Mouse (Mus musculus) CH12.LX (cell line): Measurements from ENCODE around the gene Dnase1l1. TPM values are rescaled to one million over a fixed set of nuclear protein-coding genes. Genes with fewer than 3 reads are reported as not detected.

Source experiments
- DNase-seq: peaks from one replicate; pipeline ENCODE4 v3.0.0-alpha.2; 2013; ENCODE audit errors: extremely low read depth
- H3K27ac ChIP-seq: 2 replicates; pipeline ENCODE4 v1.5.1; 2012; ENCODE audit warnings: low read depth, mild to moderate bottlenecking, control low read depth, moderate library complexity; ENCODE audit not compliant: insufficient read depth
- H3K27me3 ChIP-seq: replicated peaks from 2 replicates; pipeline ENCODE3; 2012; ENCODE audit warnings: inconsistent platforms
- H3K36me3 ChIP-seq, 2 experiments: replicated peaks in 1 of 2; 2 replicates each; pipeline versions ENCODE3 to v1.6.1; 2012; ENCODE audit warnings: inconsistent platforms in 1 of 2, low read length in 1 of 2, mild to moderate bottlenecking in 1 of 2, mixed read lengths in 1 of 2, moderate library complexity in 1 of 2; ENCODE audit not compliant: control insufficient read depth in 1 of 2, insufficient read depth in 1 of 2
- H3K4me1 ChIP-seq, 2 experiments: 2 replicates each; pipeline ENCODE4 v1.6.1; 2012; ENCODE audit warnings: inconsistent platforms in 1 of 2, moderate library complexity in 1 of 2; ENCODE audit not compliant: insufficient read depth in 2 of 2, control insufficient read depth in 1 of 2
- H3K4me2 ChIP-seq: 2 replicates; pipeline ENCODE4 v1.6.1; 2012; ENCODE audit warnings: low read depth, mild to moderate bottlenecking, control low read depth; ENCODE audit not compliant: poor library complexity, insufficient read depth, severe bottlenecking
- H3K4me3 ChIP-seq, 3 experiments: fragments of 150-350 bp in 1 of 3; sonication (generic) in 1 of 3; replicated peaks in 1 of 3; 2 replicates each; pipeline versions ENCODE3 to v1.5.1; 2011 to 2012; ENCODE audit warnings: low read depth in 2 of 3, low read length in 2 of 3, mild to moderate bottlenecking in 2 of 3, moderate library complexity in 2 of 3, control low read depth in 1 of 3, improper control_type of control experiment in 1 of 3, inconsistent platforms in 1 of 3, mixed read lengths in 1 of 3; ENCODE audit not compliant: poor library complexity in 1 of 3
- H3K79me2 ChIP-seq: replicated peaks from 2 replicates; pipeline ENCODE4 v1.6.1; 2012; ENCODE audit warnings: mild to moderate bottlenecking, moderate library complexity; ENCODE audit not compliant: control insufficient read depth, poor library complexity, insufficient read depth, severe bottlenecking; ENCODE audit errors: extremely low read depth
- H3K9ac ChIP-seq: 2 replicates; pipeline ENCODE4 v1.6.1; 2012; ENCODE audit warnings: low read depth, mild to moderate bottlenecking, control low read depth, moderate library complexity; ENCODE audit not compliant: insufficient read depth
- H3K9me3 ChIP-seq: replicated peaks from 2 replicates; pipeline ENCODE3; 2012; ENCODE audit warnings: low read length, inconsistent platforms, mixed read lengths
- BHLHE40 ChIP-seq: IDR thresholded peaks from 2 replicates; pipeline ENCODE4 v1.6.1; 2011; ENCODE audit warnings: mild to moderate bottlenecking, low read depth, low read length, improper control_type of control experiment
- CHD2 ChIP-seq: IDR thresholded peaks from 2 replicates; pipeline ENCODE4 v1.6.1; 2011; ENCODE audit warnings: low read length, improper control_type of control experiment
- ELF1 ChIP-seq: IDR thresholded peaks from 2 replicates; pipeline ENCODE4 v1.6.1; 2014; ENCODE audit warnings: low read depth, mild to moderate bottlenecking, inconsistent platforms, low read length, improper control_type of control experiment
- EP300 ChIP-seq: IDR thresholded peaks from 2 replicates; pipeline ENCODE4 v1.6.1; 2011; ENCODE audit warnings: low read length, improper control_type of control experiment
- ETS1 ChIP-seq: conservative IDR thresholded peaks from 2 replicates; pipeline ENCODE4 v1.6.1; 2012; ENCODE audit warnings: low read depth, mild to moderate bottlenecking, inconsistent platforms, low read length, improper control_type of control experiment, moderate library complexity
- GABPA ChIP-seq: IDR thresholded peaks from 2 replicates; pipeline ENCODE4 v1.6.1; 2012; ENCODE audit warnings: low read depth, low read length, improper control_type of control experiment, inconsistent platforms; ENCODE audit not compliant: insufficient replicate concordance
- JUN ChIP-seq: IDR thresholded peaks from 2 replicates; pipeline ENCODE4 v1.6.1; 2011; ENCODE audit warnings: low read depth, mild to moderate bottlenecking, low read length, improper control_type of control experiment, moderate library complexity; ENCODE audit not compliant: insufficient read depth
- JUND ChIP-seq: conservative IDR thresholded peaks from 2 replicates; pipeline ENCODE4 v1.6.1; 2011; ENCODE audit warnings: low read depth, low read length, improper control_type of control experiment
- MAFK ChIP-seq: IDR thresholded peaks from 2 replicates; pipeline ENCODE4 v1.6.1; 2011; ENCODE audit warnings: low read length, improper control_type of control experiment; ENCODE audit not compliant: insufficient replicate concordance
- MAX ChIP-seq: IDR thresholded peaks from 2 replicates; pipeline ENCODE4 v1.6.1; 2011; ENCODE audit warnings: low read length, improper control_type of control experiment
- MEF2A ChIP-seq: IDR thresholded peaks from 2 replicates; pipeline ENCODE4 v1.6.1; 2014; ENCODE audit warnings: low read depth, mild to moderate bottlenecking, inconsistent platforms, low read length, improper control_type of control experiment, borderline replicate concordance
- MXI1 ChIP-seq: IDR thresholded peaks from 2 replicates; pipeline ENCODE4 v1.6.1; 2011; ENCODE audit warnings: mild to moderate bottlenecking, low read depth, low read length, improper control_type of control experiment
- MYC ChIP-seq: IDR thresholded peaks from 2 replicates; pipeline ENCODE4 v1.6.1; 2011; ENCODE audit warnings: low read depth, mild to moderate bottlenecking, improper control_type of control experiment, low read length
- NELFE ChIP-seq: IDR thresholded peaks from 2 replicates; pipeline ENCODE4 v1.6.1; 2011; ENCODE audit warnings: low read depth, low read length, improper control_type of control experiment
- POLR2A ChIP-seq: IDR thresholded peaks from 2 replicates; pipeline ENCODE4 v1.6.1; 2011; ENCODE audit warnings: low read depth, mild to moderate bottlenecking, improper control_type of control experiment, low read length
- POLR2AphosphoS2 ChIP-seq: IDR thresholded peaks from 2 replicates; pipeline ENCODE4 v1.6.1; 2011; ENCODE audit warnings: low read depth, low read length, improper control_type of control experiment
- SIN3A ChIP-seq: IDR thresholded peaks from 2 replicates; pipeline ENCODE4 v1.6.1; 2012; ENCODE audit warnings: low read length, improper control_type of control experiment, inconsistent platforms
- TCF12 ChIP-seq: IDR thresholded peaks from 2 replicates; pipeline ENCODE4 v1.6.1; 2014; ENCODE audit warnings: low read depth, mild to moderate bottlenecking, inconsistent platforms, low read length, improper control_type of control experiment
- USF1 ChIP-seq: IDR thresholded peaks from 2 replicates; pipeline ENCODE4 v1.6.1; 2014; ENCODE audit warnings: low read depth, mild to moderate bottlenecking, inconsistent platforms, low read length, improper control_type of control experiment
- USF2 ChIP-seq: conservative IDR thresholded peaks from 2 replicates; pipeline ENCODE4 v1.6.1; 2011; ENCODE audit warnings: low read depth, low read length, improper control_type of control experiment
- ZKSCAN1 ChIP-seq: IDR thresholded peaks from 2 replicates; pipeline ENCODE4 v1.6.1; 2012; ENCODE audit warnings: low read depth, inconsistent platforms, low read length, improper control_type of control experiment, borderline replicate concordance
- ZNF384 ChIP-seq: IDR thresholded peaks from 2 replicates; pipeline ENCODE4 v1.6.1; 2012; ENCODE audit warnings: low read depth, low read length, improper control_type of control experiment, inconsistent platforms
- dilution Hi-C: fragments of 300-500 bp; cut with MboI; formaldehyde crosslinking; loops from 2 replicates; pipeline ENCODE4 v1.14.3; 2020; ENCODE audit warnings: low sequenced_read_pairs; ENCODE audit not compliant: extremely low pct_unique_long_range_greater_than_20kb, extremely low pct_ligation_motif_present
- in situ Hi-C: fragments of 300-500 bp; cut with MboI; formaldehyde crosslinking; loops from 3 replicates; pipeline ENCODE4 v1.14.3; 2019; ENCODE audit warnings: low sequenced_read_pairs, low pct_ligation_motif_present, low pct_unique_long_range_greater_than_20kb, mixed read lengths
- polyA plus RNA-seq: library from polyadenylated mRNA; unstranded; fragments of >175 nt; gene quantifications from 2 replicates; pipeline ENCODE4 v1.2.1, GENCODE M21; 2012; ENCODE audit warnings: low read depth; ENCODE audit not compliant: insufficient read length
- total RNA-seq, 2 experiments: library from RNA; depleted of rRNA; stranded (reverse); fragments of 300-350 nt in 1 of 2; fragments of >200 nt in 1 of 2; gene quantifications; 2 replicates each; pipeline ENCODE4 v1.2.3; 2012 to 2014

The Dnase1l1 gene
- total and polyA plus RNA-seq, 3 experiments = 4.3 to 5.1 (median 4.7) TPM

DNA sequence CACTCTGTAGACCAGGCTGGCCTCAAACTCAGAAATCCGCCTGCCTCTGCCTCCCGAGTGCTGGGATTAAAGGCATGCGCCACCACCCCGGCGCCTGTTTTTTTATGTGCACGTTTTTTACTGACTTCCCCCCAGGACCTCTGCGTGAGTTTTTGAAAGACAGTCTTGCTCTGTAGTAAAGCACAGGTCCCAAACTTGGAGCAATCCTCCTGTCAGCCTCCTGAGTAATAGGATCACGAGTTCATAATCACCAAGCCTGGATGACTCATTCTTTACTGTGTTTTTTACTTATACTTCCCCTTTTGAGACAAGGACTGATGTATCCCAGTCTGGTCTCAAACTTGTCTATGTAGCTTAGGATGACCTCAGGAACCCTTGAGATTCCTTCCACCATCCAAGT, 4.2 kb downstream of the Dnase1l1 start:
- in situ Hi-C loops = no loop called here
- peaks cover 0 to 11% of the 10 kb centered on the region in 2 experiments; a peak in 1 of 4 replicates for H3K4me1 ChIP-seq
- peak; percentile 45 for DNase-seq
- H3K79me2 ChIP-seq = peaks cover under 1% of the 10 kb centered on the region; the same call in 1 of the 2 replicates
- dilution Hi-C loops = no loop called here
- TF ChIP-seq MAX (no peak), ETS1 (no peak), MXI1 (no peak), ZNF384 (no peak), MYC (no peak), EP300 (peak; percentile 51; the same call in 1 of the 2 replicates), JUND (peak; percentile 53; the same call in 1 of the 2 replicates), MAFK (no peak), SIN3A (no peak), MEF2A (no peak), USF2 (no peak), TCF12 (no peak), POLR2A (no peak), ZKSCAN1 (no peak), GABPA (no peak), BHLHE40 (peak; percentile 55), USF1 (no peak), ELF1 (no peak), JUN (peak; percentile 30; the same call in 1 of the 2 replicates)
- no peaks in the 10 kb centered on the region for H3K9me3 ChIP-seq
- H3K36me3 ChIP-seq = peaks cover 5 to 7% of the 10 kb centered on the region in 2 experiments
- no peaks in the 10 kb centered on the region for H3K27me3 ChIP-seq
- no peak overlapping the region for H3K4me3 ChIP-seq
- no peak overlapping the region for H3K27ac ChIP-seq
- H3K9ac ChIP-seq = no peak overlapping the region
- H3K4me2 ChIP-seq = no peak overlapping the region

GRCm38 (mm10) chrX:74273422-74274322, 8.5 kb downstream of the Dnase1l1 start:
- peak overlapping the region; percentile 29; the same call in 1 of the 2 replicates for H3K27ac ChIP-seq
- no peaks in the 10 kb centered on the region for H3K9me3 ChIP-seq
- no peak overlapping the region for H3K4me3 ChIP-seq
- no peaks in the 10 kb centered on the region for H3K27me3 ChIP-seq
- H3K79me2 ChIP-seq = peaks cover 16% of the 10 kb centered on the region
- TF ChIP-seq POLR2A = peak; percentile 63
- TF ChIP-seq MAX = no peak
- peak; percentile 65; the same call in 1 of the 2 replicates for TF ChIP-seq CHD2
- TF ChIP-seq NELFE = no peak
- peak; percentile 100 for TF ChIP-seq POLR2AphosphoS2
- no peak overlapping the region for H3K9ac ChIP-seq
- peaks cover 0 to 14% of the 10 kb centered on the region in 2 experiments; a peak in 2 of 4 replicates for H3K4me1 ChIP-seq
- peaks cover 14 to 19% of the 10 kb centered on the region in 2 experiments for H3K36me3 ChIP-seq
- DNase-seq = no peak
- in situ Hi-C loops = no loop called here
- dilution Hi-C loops = no loop called here
- 0 out of 2 replicates have a peak overlapping the region, but pooled peaks have one; percentile 24 for H3K4me2 ChIP-seq
